Mouse (Mus musculus): Measurements from ENCODE around the gene Hspa8. TPM values are rescaled to one million over a fixed set of nuclear protein-coding genes. Genes with fewer than 3 reads are reported as not detected.

Hspa8 gene
- polyA plus RNA-seq, 1 experiment from 2014 or later, result 1,252 TPM

DNA sequence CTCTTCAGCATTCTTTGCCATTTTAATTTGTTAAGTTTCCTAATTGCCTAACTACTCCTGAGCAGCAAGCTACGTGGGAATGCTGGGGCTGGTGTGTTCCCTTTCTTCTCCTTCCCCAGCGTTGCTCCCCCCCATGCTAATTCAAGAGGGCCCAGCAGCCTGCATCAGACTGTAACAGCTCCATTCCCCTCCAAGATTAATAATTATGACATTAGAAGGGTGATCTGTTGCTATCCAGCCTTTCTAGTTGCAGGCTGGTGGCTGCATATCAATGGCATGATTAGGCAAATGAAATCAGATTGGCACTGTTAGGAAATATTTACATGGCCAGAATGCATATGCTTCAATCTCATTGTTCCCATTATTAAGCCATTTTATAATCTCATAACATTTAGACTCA is 50.7 kb downstream of the Hspa8 start:
- no peak for TF ChIP-seq CTCF (IDR thresholded peaks at IDR 0.05)
- ChIA-PET CTCF (no interaction called here), POLR2A (no interaction called here)
- ATAC-seq (no peak), DNase-seq (ENCODE audit: low read depth, low spot score) (no peak)
- peaks cover 20% of the 10 kb centered on the region for H3K27me3 ChIP-seq
- in situ Hi-C loops (cut with MboI; ENCODE audit: low pct_unique_long_range_greater_than_20kb), result no loop called here

DNA sequence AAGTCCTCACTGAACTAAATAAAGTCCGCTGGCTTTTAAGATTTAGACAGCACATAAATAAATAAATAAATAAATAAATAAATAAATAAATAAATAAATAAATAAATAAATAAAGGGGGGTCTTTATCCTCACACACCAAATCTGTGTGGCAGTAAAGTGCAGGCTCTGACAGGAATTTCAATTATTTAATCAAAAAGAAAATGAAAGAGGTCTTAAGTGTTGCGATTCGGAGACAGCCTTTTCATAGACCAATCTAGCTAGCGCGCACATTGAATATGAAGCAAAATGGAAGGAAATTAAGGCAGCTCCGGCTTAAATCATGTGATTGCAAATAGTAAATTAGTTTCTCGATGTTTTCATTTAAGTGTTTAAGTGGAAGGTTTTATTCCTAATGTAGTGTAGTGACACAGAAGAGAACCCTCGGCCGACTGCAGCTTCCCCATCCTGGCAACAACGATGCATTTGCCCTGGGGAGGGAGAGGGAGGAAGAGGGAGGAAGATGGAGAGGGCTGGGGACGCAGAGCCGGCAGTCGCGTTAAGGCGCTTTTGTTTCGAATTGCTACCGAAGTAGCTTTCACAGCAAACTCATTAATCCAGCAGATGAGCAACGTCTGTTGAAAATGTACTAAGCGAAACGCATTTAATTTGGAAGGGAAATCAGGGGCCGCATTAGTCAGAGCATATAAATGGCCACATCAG is 57.8 kb downstream of the Hspa8 start:
- ATAC-seq, result no peak
- peaks cover 3% of the 10 kb centered on the region for H3K27me3 ChIP-seq
- ChIA-PET CTCF (interaction anchor here (1.7 kb wide), 1 partner anchor 89 kb away, joined by 4 read pairs; no protein-coding TSS in a partner anchor), POLR2A (interaction anchor here (0.7 kb wide), 1 partner anchor 32 kb away, joined by 5 read pairs; no protein-coding TSS in a partner anchor)
- no peak for TF ChIP-seq CTCF (IDR thresholded peaks at IDR 0.05)
- no peak for DNase-seq (ENCODE audit: low read depth, low spot score)
- in situ Hi-C loops (cut with MboI; ENCODE audit: low pct_unique_long_range_greater_than_20kb), result no loop called here

DNA sequence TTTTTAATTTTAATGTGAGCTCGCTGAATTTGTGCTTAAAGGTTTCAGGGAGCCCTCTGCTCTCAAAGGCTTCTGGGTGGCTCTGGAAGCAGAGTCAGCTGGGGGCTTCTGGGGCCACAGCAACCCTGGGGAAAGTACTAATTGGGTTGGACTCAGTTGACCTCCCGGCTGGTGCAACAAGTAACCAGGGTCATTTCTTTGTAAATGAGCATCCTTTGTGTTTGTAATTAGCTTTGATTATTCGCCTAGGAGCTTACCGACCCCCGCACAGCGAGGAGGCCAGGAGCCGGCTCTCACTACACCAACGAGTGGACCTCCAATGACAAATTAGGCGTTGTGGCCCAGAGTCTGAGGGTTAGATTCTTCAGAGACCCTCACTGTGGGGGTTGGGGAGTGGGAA is 58.4 kb downstream of the Hspa8 start:
- DNase-seq (ENCODE audit: low read depth, low spot score), result no peak
- in situ Hi-C loops (cut with MboI; ENCODE audit: low pct_unique_long_range_greater_than_20kb), result no loop called here
- peaks cover 3% of the 10 kb centered on the region for H3K27me3 ChIP-seq
- CTCF ChIA-PET, result interaction anchor here (1.4 to 1.7 kb wide), 2 partner anchors 24 to 88 kb away, joined by 3 to 4 read pairs; no protein-coding TSS in a partner anchor
- TF ChIP-seq CTCF (IDR thresholded peaks at IDR 0.05), result no peak
- no peak for ATAC-seq
- POLR2A ChIA-PET, result interaction anchor here (0.7 kb wide), 1 partner anchor 32 kb away, joined by 5 read pairs; no protein-coding TSS in a partner anchor

Other genes starting within 250 kb of the Hspa8 start
- not detected for gene Gm21915, start 130.4 kb upstream of the Hspa8 start, polyA plus RNA-seq (2021)
- 0.06 TPM for gene Clmp, start 115.0 kb upstream of the Hspa8 start, polyA plus RNA-seq (2021)
- gene Bsx, start 73.1 kb downstream of the Hspa8 start, polyA plus RNA-seq (2021), result not detected
- not detected for gene Jhy, start 163.1 kb downstream of the Hspa8 start, polyA plus RNA-seq (2021)
- gene Crtam, start 203.6 kb downstream of the Hspa8 start, polyA plus RNA-seq (2021), result not detected

All from Patski (cell line).